Mouse (Mus musculus): ENCODE results near the gene Thoc6.

- TF ChIP-seq GATA1 (IDR thresholded peaks at IDR 0.05; ENCODE audit: borderline replicate concordance, low read length), result no peak
- no peak for TF ChIP-seq FLI1 (IDR thresholded peaks at IDR 0.05; ENCODE audit: low read length)
Measured at GRCm38 (mm10) chr17:23706212-23706611, 32.5 kb upstream of the Thoc6 start.

Data from megakaryocyte, embryonic 14.5 days (primary cell).